Mouse (Mus musculus) megakaryocyte, embryonic 14.5 days (primary cell): ENCODE measurements around the gene Eef1g.

Source experiments
- FLI1 ChIP-seq: IDR thresholded peaks from 2 replicates; pipeline ENCODE4 v1.6.1; 2012; ENCODE audit warnings: low read length, inconsistent platforms, mixed read lengths
- GATA1 ChIP-seq: IDR thresholded peaks from 3 replicates; pipeline ENCODE4 v1.6.1; 2012; ENCODE audit warnings: mixed read lengths, low read length, inconsistent platforms, borderline replicate concordance

DNA sequence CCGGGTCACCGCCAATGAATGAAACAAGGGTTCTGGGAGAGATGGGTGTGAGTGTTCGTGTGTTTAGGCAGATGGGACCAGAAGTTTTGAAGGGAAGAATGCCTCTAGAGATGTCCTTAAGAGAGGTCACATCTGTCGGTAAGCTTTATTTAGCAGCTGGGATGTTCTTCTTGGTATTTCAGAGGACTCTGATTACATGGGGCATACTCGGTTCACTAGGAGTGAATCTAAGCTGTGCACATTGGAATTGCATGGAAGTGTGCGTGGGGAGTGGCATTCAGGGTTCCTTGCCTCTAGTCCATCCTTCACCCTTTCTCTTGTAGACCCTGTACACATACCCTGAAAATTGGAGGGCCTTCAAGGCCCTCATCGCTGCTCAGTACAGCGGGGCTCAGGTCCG is 1.1 kb downstream of the Eef1g start:
- TF ChIP-seq GATA1: no peak
- TF ChIP-seq FLI1: no peak
